Mouse (Mus musculus) thymus, postnatal 25 days (tissue): ENCODE data around the gene Fa2h.
"Not testable (repeated sequence)": the region's sequence is repeated elsewhere in the genome, so short reads cannot be mapped to it uniquely, and the experiment has no call there.

Source experiments
- DNase-seq: peaks from one replicate; pipeline ENCODE4 v3.0.0; 2022

The Fa2h gene

GRCm38 (mm10) chr8:111357433-111357832 lies 36.2 kb downstream of the Fa2h start:
- no peak for DNase-seq

GRCm38 (mm10) chr8:111353497-111353896 lies 40.1 kb downstream of the Fa2h start:
- DNase-seq: no peak

GRCm38 (mm10) chr8:111352289-111352688 lies 41.3 kb downstream of the Fa2h start:
- DNase-seq: no peak

- DNase-seq: no peak
These were observed 43.0 kb downstream of the Fa2h start for GRCm38 (mm10) chr8:111350577-111350976.

GRCm38 (mm10) chr8:111343225-111343624 lies 50.4 kb downstream of the Fa2h start:
- DNase-seq: peak; percentile 79

- no peak for DNase-seq
These were observed 53.4 kb downstream of the Fa2h start for GRCm38 (mm10) chr8:111340186-111340585.

GRCm38 (mm10) chr8:111338370-111339208 lies 55.0 kb downstream of the Fa2h start:
- DNase-seq: no peak

- DNase-seq: peak; percentile 17
These were observed 55.7 kb downstream of the Fa2h start, which contains the start of gene Mlkl for GRCm38 (mm10) chr8:111337890-111338347. Gene Mlkl (minus strand): TSS chr8:111338177.

- DNase-seq: no peak
These were observed 56.2 kb downstream of the Fa2h start for GRCm38 (mm10) chr8:111337311-111337889.

GRCm38 (mm10) chr8:111336692-111337091 lies 56.9 kb downstream of the Fa2h start:
- DNase-seq: no peak

- DNase-seq: no peak
These were observed 68.3 kb downstream of the Fa2h start for GRCm38 (mm10) chr8:111325222-111325790.

- DNase-seq: no peak
These were observed 78.9 kb downstream of the Fa2h start for GRCm38 (mm10) chr8:111314729-111315128.

- DNase-seq: not testable (repeated sequence)
These were observed 79.7 kb downstream of the Fa2h start for GRCm38 (mm10) chr8:111313961-111314360.

GRCm38 (mm10) chr8:111312758-111313162 lies 80.9 kb downstream of the Fa2h start:
- DNase-seq: no peak

- DNase-seq: not testable (repeated sequence)
These were observed 83.6 kb downstream of the Fa2h start for GRCm38 (mm10) chr8:111310006-111310405.

GRCm38 (mm10) chr8:111305031-111305730 lies 88.4 kb downstream of the Fa2h start:
- DNase-seq: no peak

- DNase-seq: no peak
These were observed 89.3 kb downstream of the Fa2h start for GRCm38 (mm10) chr8:111304359-111304758.

GRCm38 (mm10) chr8:111303076-111303803 lies 90.4 kb downstream of the Fa2h start:
- not testable (repeated sequence) for DNase-seq

- peak; percentile 25 for DNase-seq
These were observed 92.8 kb downstream of the Fa2h start for GRCm38 (mm10) chr8:111300597-111301546.

GRCm38 (mm10) chr8:111299821-111300568 lies 93.6 kb downstream of the Fa2h start, which contains the start of gene Rfwd3:
Gene Rfwd3 (minus strand): TSS chr8:111300222.
- peak; percentile 93 for DNase-seq
